Mouse (Mus musculus) megakaryocyte, embryonic 14.5 days (primary cell): ENCODE measurements around the gene Trappc2l. TPM values are rescaled to one million over a fixed set of nuclear protein-coding genes. Genes with fewer than 3 reads are reported as not detected.

ENCODE experiments used
- H3K27me3 ChIP-seq: replicated peaks from 2 replicates; pipeline ENCODE3; 2012; ENCODE audit warnings: inconsistent platforms
- H3K36me3 ChIP-seq: replicated peaks from 2 replicates; pipeline ENCODE3; 2012; ENCODE audit warnings: low read length, inconsistent platforms, mixed read lengths
- H3K4me1 ChIP-seq: 2 replicates; pipeline ENCODE4 v1.6.1; 2012; ENCODE audit warnings: inconsistent platforms
- H3K4me3 ChIP-seq: replicated peaks from 2 replicates; pipeline ENCODE3; 2012; ENCODE audit warnings: moderate library complexity, mild to moderate bottlenecking, inconsistent platforms
- H3K9me3 ChIP-seq: 2 replicates; pipeline ENCODE4 v1.6.1; 2012; ENCODE audit warnings: inconsistent platforms
- FLI1 ChIP-seq: IDR thresholded peaks from 2 replicates; pipeline ENCODE4 v1.6.1; 2012; ENCODE audit warnings: low read length, inconsistent platforms, mixed read lengths
- GATA1 ChIP-seq: IDR thresholded peaks from 3 replicates; pipeline ENCODE4 v1.6.1; 2012; ENCODE audit warnings: mixed read lengths, low read length, inconsistent platforms, borderline replicate concordance
- polyA plus RNA-seq: library from polyadenylated mRNA; stranded (reverse); fragments of >175 nt; gene quantifications from 2 replicates; pipeline ENCODE4 v1.2.3, GENCODE M21; 2012; ENCODE audit warnings: low replicate concordance; ENCODE audit not compliant: insufficient read depth

The Trappc2l gene
- 2.2 TPM in 1 of 2 replicates, not detected in the other for polyA plus RNA-seq

GRCm38 (mm10) chr8:122611295-122612133, at the start of gene Trappc2l, which contains the start of gene Galns:
Trappc2l (plus strand) TSS chr8:122611640.
Galns (minus strand) TSS chr8:122611463.
- Histone ChIP-seq H3K9me3 (no peaks in the 10 kb centered on the region), H3K36me3 (peaks cover 37% of the 10 kb centered on the region), H3K4me1 (peaks cover 45% of the 10 kb centered on the region), H3K27me3 (no peaks in the 10 kb centered on the region), H3K4me3 (peak within 1 kb of the TSS; percentile 98)
- TF ChIP-seq FLI1 (no peak), GATA1 (no peak)

GRCm38 (mm10) chr8:122564363-122565352, 46.8 kb upstream of the Trappc2l start:
- peaks cover 60% of the 10 kb centered on the region for H3K4me1 ChIP-seq
- H3K36me3 ChIP-seq, result peaks cover 6% of the 10 kb centered on the region
- H3K27me3 ChIP-seq, result no peaks in the 10 kb centered on the region
- H3K4me3 ChIP-seq, result peak overlapping the region; percentile 11
- no peaks in the 10 kb centered on the region for H3K9me3 ChIP-seq
- TF ChIP-seq GATA1, result no peak
- TF ChIP-seq FLI1, result no peak

- Histone ChIP-seq H3K4me3 (peak overlapping the region; percentile 97), H3K27me3 (no peaks in the 10 kb centered on the region), H3K9me3 (no peaks in the 10 kb centered on the region), H3K4me1 (peaks cover 54% of the 10 kb centered on the region), H3K36me3 (peaks cover 27% of the 10 kb centered on the region)
- TF ChIP-seq FLI1 (no peak), GATA1 (no peak)
These were observed 44.7 kb upstream of the Trappc2l start for GRCm38 (mm10) chr8:122566766-122567165.

GRCm38 (mm10) chr8:122567361-122568108, 43.9 kb upstream of the Trappc2l start, which contains the start of gene Cdt1:
Cdt1 (plus strand) TSS chr8:122568015.
- Histone ChIP-seq H3K36me3 (peaks cover 35% of the 10 kb centered on the region), H3K9me3 (no peaks in the 10 kb centered on the region), H3K4me1 (peaks cover 62% of the 10 kb centered on the region), H3K27me3 (no peaks in the 10 kb centered on the region), H3K4me3 (peak within 1 kb of the TSS; percentile 97)
- peak; percentile 47; the same call in 1 of the 2 replicates for TF ChIP-seq FLI1
- no peak for TF ChIP-seq GATA1

- no peaks in the 10 kb centered on the region for H3K27me3 ChIP-seq
- no peaks in the 10 kb centered on the region for H3K9me3 ChIP-seq
- peaks cover 64% of the 10 kb centered on the region for H3K4me1 ChIP-seq
- no peak; the same call in 1 of the 2 replicates for TF ChIP-seq FLI1
- no peak for TF ChIP-seq GATA1
- H3K36me3 ChIP-seq, result peaks cover 41% of the 10 kb centered on the region
- peak overlapping the region; percentile 97 for H3K4me3 ChIP-seq
These were observed 43.3 kb upstream of the Trappc2l start for GRCm38 (mm10) chr8:122568109-122568504.

GRCm38 (mm10) chr8:122568881-122569309, 42.5 kb upstream of the Trappc2l start:
- TF ChIP-seq GATA1 (no peak), FLI1 (no peak)
- peaks cover 47% of the 10 kb centered on the region for H3K36me3 ChIP-seq
- peaks cover 64% of the 10 kb centered on the region for H3K4me1 ChIP-seq
- no peaks in the 10 kb centered on the region for H3K9me3 ChIP-seq
- H3K4me3 ChIP-seq, result peak overlapping the region; percentile 88
- H3K27me3 ChIP-seq, result no peaks in the 10 kb centered on the region

- peaks cover 66% of the 10 kb centered on the region for H3K4me1 ChIP-seq
- peaks cover 52% of the 10 kb centered on the region for H3K36me3 ChIP-seq
- H3K9me3 ChIP-seq, result no peaks in the 10 kb centered on the region
- H3K4me3 ChIP-seq, result peak overlapping the region; percentile 88
- TF ChIP-seq FLI1, result no peak
- TF ChIP-seq GATA1, result no peak
- H3K27me3 ChIP-seq, result no peaks in the 10 kb centered on the region
These were observed 42.1 kb upstream of the Trappc2l start for GRCm38 (mm10) chr8:122569329-122569728.

GRCm38 (mm10) chr8:122569996-122570395, 41.4 kb upstream of the Trappc2l start:
- Histone ChIP-seq H3K4me1 (peaks cover 66% of the 10 kb centered on the region), H3K27me3 (no peaks in the 10 kb centered on the region), H3K36me3 (peaks cover 58% of the 10 kb centered on the region), H3K4me3 (peak overlapping the region; percentile 10), H3K9me3 (no peaks in the 10 kb centered on the region)
- no peak for TF ChIP-seq GATA1

- Histone ChIP-seq H3K4me1 (peaks cover 66% of the 10 kb centered on the region), H3K36me3 (peaks cover 62% of the 10 kb centered on the region), H3K27me3 (no peaks in the 10 kb centered on the region), H3K4me3 (no peak overlapping the region), H3K9me3 (no peaks in the 10 kb centered on the region)
- TF ChIP-seq GATA1 (no peak), FLI1 (no peak)
These were observed 40.3 kb upstream of the Trappc2l start for GRCm38 (mm10) chr8:122571153-122571552.
